ENCODE assay signal across 18 mouse cellular contexts in the genomic region with DNA sequence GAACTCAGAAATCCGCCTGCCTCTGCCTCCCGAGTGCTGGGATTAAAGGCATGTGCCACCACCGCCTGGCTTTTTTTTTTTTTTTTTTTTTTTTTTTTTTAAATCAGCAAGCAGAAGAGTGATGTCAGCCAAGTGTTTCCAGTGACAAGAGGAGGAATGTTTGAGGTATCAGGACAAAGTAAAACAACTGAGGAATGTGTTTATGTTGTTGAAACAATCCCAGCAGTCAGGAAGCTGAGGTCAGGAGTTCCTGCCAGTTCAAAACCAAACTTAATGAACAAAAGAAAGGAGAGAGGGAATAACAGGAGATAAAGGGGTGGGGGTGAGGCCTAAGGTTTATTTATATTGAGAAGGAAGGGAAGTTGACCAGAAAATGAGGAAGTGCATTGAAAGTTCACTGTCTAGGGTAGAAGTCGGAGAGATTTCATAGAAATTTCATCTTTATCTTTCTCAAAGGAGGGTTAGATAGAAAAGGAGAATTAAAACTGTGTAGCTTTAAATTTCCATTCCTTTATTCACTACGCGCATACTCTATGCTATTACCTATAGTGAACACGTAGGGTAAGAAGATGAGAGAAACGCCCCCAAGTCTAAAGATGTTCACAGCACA. TPM values are rescaled to one million over a fixed set of nuclear protein-coding genes. Genes with fewer than 3 reads are reported as not detected.
DNase-seq lines count a peak whose midpoint lies in the region; ATAC-seq and TF ChIP-seq lines count a peak whose summit lies in the region.
"Had no signal": no experiment of that assay in that cellular context is flagged by ENCODE, and none has a peak within 500 bp of the region (broad histone marks: within the 10 kb centered on the region; RNA-seq: fewer than 3 reads in every experiment).

No protein-coding gene starts in this region.

- no peak overlapping the region for H3K9ac ChIP-seq in heart, embryonic 12.5 days
- H3K9ac ChIP-seq: embryonic facial prominence, embryonic 13.5 days; limb, embryonic 13.5 days; neural tube, embryonic 12.5 days; stomach, embryonic 15.5 days had no signal

- ATAC-seq in heart, embryonic 12.5 days (ENCODE audit: insufficient number of reproducible peaks, low FRiP score): 0 out of 2 replicates have a peak, but pooled peaks have one; percentile 34
- ATAC-seq: inflammation-experienced regulatory T-cells, adult 6 months; midbrain, embryonic 16.5 days had no signal

- H3K27ac ChIP-seq in heart, embryonic 12.5 days (ENCODE audit: poor library complexity, severe bottlenecking): no peak overlapping the region
- H3K27ac ChIP-seq: embryonic facial prominence, embryonic 13.5 days; heart, adult 2 months; limb, embryonic 13.5 days; neural tube, embryonic 12.5 days; stomach, embryonic 15.5 days had no signal

- intact Hi-C loops in heart, postnatal 10 days (cut with DNase I): no loop called here

- no peaks in the 10 kb centered on the region for H3K4me1 ChIP-seq in heart, embryonic 12.5 days (replicated peaks)
- H3K4me1 ChIP-seq in lung, adult 2 months (ENCODE audit: control insufficient read depth, insufficient read depth, low read length): no peaks in the 10 kb centered on the region; the same call in 1 of the 2 replicates
- H3K4me1 ChIP-seq: embryonic facial prominence, embryonic 13.5 days; limb, embryonic 13.5 days; neural tube, embryonic 12.5 days; stomach, embryonic 15.5 days had no signal

- WGBS in heart, embryonic 12.5 days: 80% methylated on average over 7 of the region's 8 CpGs
- WGBS in lung, adult 2 months: 49% methylated on average over 5 of the region's 8 CpGs

- H3K36me3 ChIP-seq in heart, embryonic 12.5 days: no peaks in the 10 kb centered on the region
- H3K36me3 ChIP-seq: embryonic facial prominence, embryonic 13.5 days; limb, embryonic 13.5 days; neural tube, embryonic 12.5 days; stomach, embryonic 15.5 days had no signal

- H3K9me3 ChIP-seq in heart, embryonic 12.5 days (replicated peaks): no peaks in the 10 kb centered on the region
- H3K9me3 ChIP-seq: embryonic facial prominence, embryonic 13.5 days; limb, embryonic 13.5 days; neural tube, embryonic 12.5 days; stomach, embryonic 15.5 days had no signal

- no peak for DNase-seq in heart, postnatal 10 days
- DNase-seq in lung, postnatal 25 days (ENCODE audit: low spot score): peak; percentile 7
- no peak for DNase-seq in lung, adult 2 months
- DNase-seq in lung, postnatal 36 days: peak; percentile 37
- DNase-seq in left cerebral cortex, adult 9 months (ENCODE audit: low spot score in 2 of 2): no peak
- no peak for DNase-seq in adrenal gland, postnatal 25 days
- DNase-seq in frontal cortex, adult 2 months (ENCODE audit: extremely low spot score in 1 of 2, low spot score in 1 of 2): no peak
- DNase-seq: adrenal gland, postnatal 10 days; cerebellum, postnatal 14 days; heart, adult 2 months; thymus, postnatal 14 days had no signal

- H3K4me3 ChIP-seq in heart, embryonic 12.5 days: no peak overlapping the region
- no peak overlapping the region for H3K4me3 ChIP-seq in lung, adult 2 months (replicated peaks; ENCODE audit: extremely low read depth, low read depth, low read length)
- H3K4me3 ChIP-seq: embryonic facial prominence, embryonic 13.5 days; heart, adult 2 months; limb, embryonic 13.5 days; neural tube, embryonic 12.5 days; stomach, embryonic 15.5 days had no signal

- TF ChIP-seq CTCF in lung, adult 2 months (IDR thresholded peaks at IDR 0.05; ENCODE audit: insufficient read depth, low read length): no peak

- no peak overlapping the region for H3K4me2 ChIP-seq in heart, embryonic 12.5 days
- H3K4me2 ChIP-seq: embryonic facial prominence, embryonic 13.5 days; limb, embryonic 13.5 days; neural tube, embryonic 12.5 days; stomach, embryonic 15.5 days had no signal

- no peak for TF ChIP-seq POLR2A in lung, adult 2 months (IDR thresholded peaks at IDR 0.05; ENCODE audit: borderline replicate concordance, extremely low read depth, low read depth, low read length)

- no peaks in the 10 kb centered on the region for H3K27me3 ChIP-seq in heart, embryonic 12.5 days (replicated peaks)
- H3K27me3 ChIP-seq: embryonic facial prominence, embryonic 13.5 days; limb, embryonic 13.5 days; neural tube, embryonic 12.5 days; stomach, embryonic 15.5 days had no signal

RNA-seq across cellular contexts. Expression of gene Slc30a9, which starts 4.9 kb away (rescaled TPM):
- polyA plus RNA-seq in heart, embryonic 12.5 days (2016; fragmentation: Nextera tagmentation; extraction: Ambion mirVana): 150 and 158 TPM in 2 replicates
- 100 to 1,000 TPM; 148 to 154 TPM for total RNA-seq in heart, postnatal 10 days (2021)
- 22.6 and 26.2 TPM in 2 replicates for polyA plus RNA-seq in lung, adult 2 months (2012; rRNA removed)
- 96.9 and 131 TPM in 2 replicates for total RNA-seq in adrenal gland, postnatal 25 days (2021)
- 118 and 126 TPM in 2 replicates for polyA plus RNA-seq in frontal cortex, adult 2 months (2012; rRNA removed)

RNA-seq across cellular contexts. Expression of gene Tmem33, which starts 41.5 kb away (rescaled TPM):
- 55.5 and 60.9 TPM in 2 replicates for polyA plus RNA-seq in heart, embryonic 12.5 days (2016; fragmentation: Nextera tagmentation; extraction: Ambion mirVana)
- 10 to 100 TPM; 40.1 to 46.0 TPM for total RNA-seq in heart, postnatal 10 days (2021)
- 98.4 and 100 TPM in 2 replicates for polyA plus RNA-seq in lung, adult 2 months (2012; rRNA removed)
- total RNA-seq in adrenal gland, postnatal 25 days (2021): 128 and 130 TPM in 2 replicates
- 49.0 and 58.1 TPM in 2 replicates for polyA plus RNA-seq in frontal cortex, adult 2 months (2012; rRNA removed)

Comparison
In these comparisons a context has a peak if more than half of its experiments do, and no peak if none do; other contexts are left out.
1. DNase-seq: peak in lung, postnatal 25 days (single experiment) and lung, postnatal 36 days (single experiment); none in heart, postnatal 10 days (0 of 2), lung, adult 2 months (single experiment), left cerebral cortex, adult 9 months (0 of 2), adrenal gland, postnatal 25 days (single experiment) and frontal cortex, adult 2 months (0 of 2).